Mouse (Mus musculus) lung, embryonic 16.5 days (tissue): ENCODE data around the gene Tmem72. TPM values are rescaled to one million over a fixed set of nuclear protein-coding genes. Genes with fewer than 3 reads are reported as not detected.

ENCODE experiments used
- ATAC-seq: fragments of 200-750 bp; cut with Nextera tagmentation; 2 replicates; pipeline ENCODE4 v1.8.0; 2017; ENCODE audit warnings: low read depth, mild to moderate bottlenecking, moderate library complexity
- H3K27ac ChIP-seq: fragments of 300-500 bp; sonication (generic); 2 replicates; pipeline ENCODE4 v1.5.1; 2014; ENCODE audit warnings: mild to moderate bottlenecking, control low read depth, low read length
- H3K27me3 ChIP-seq: fragments of 300-500 bp; sonication (generic); 2 replicates; pipeline ENCODE4 v1.6.1; 2014; ENCODE audit warnings: low read depth, low read length, mixed read lengths; ENCODE audit not compliant: control insufficient read depth, insufficient read depth
- H3K36me3 ChIP-seq: fragments of 300-500 bp; sonication (generic); 2 replicates; pipeline ENCODE4 v1.6.1; 2014; ENCODE audit warnings: low read length; ENCODE audit not compliant: control insufficient read depth, insufficient read depth
- H3K4me1 ChIP-seq: fragments of 300-500 bp; sonication (generic); replicated peaks from 2 replicates; pipeline ENCODE4 v1.6.1; 2014; ENCODE audit warnings: low read length, mixed read lengths; ENCODE audit not compliant: control insufficient read depth, insufficient read depth
- H3K4me2 ChIP-seq: fragments of 300-500 bp; sonication (generic); 2 replicates; pipeline ENCODE4 v1.6.1; 2014; ENCODE audit warnings: low read depth, low read length, control low read depth
- H3K4me3 ChIP-seq: fragments of 300-500 bp; sonication (generic); 2 replicates; pipeline ENCODE4 v1.5.1; 2014; ENCODE audit warnings: mild to moderate bottlenecking, low read length, control low read depth
- H3K9ac ChIP-seq: fragments of 300-500 bp; sonication (generic); 2 replicates; pipeline ENCODE4 v1.6.1; 2014; ENCODE audit warnings: low read length, control low read depth
- H3K9me3 ChIP-seq: fragments of 300-500 bp; sonication (generic); 2 replicates; pipeline ENCODE4 v1.6.1; 2016; ENCODE audit warnings: low read length; ENCODE audit not compliant: control insufficient read depth
- WGBS: fragments of 180-500 bp; shearing (Covaris S2); extraction: QIAGEN DNeasy Blood & Tissue Kit; methylation state at CpG from one replicate; pipeline ENCODE4 v1.1.7; 2014; 5-methylcytosine and 5-hydroxymethylcytosine counted together
- microRNA-seq: library from miRNA; unstranded; fragments of <30 nt; microRNA quantifications from one replicate; pipeline ENCODE4, GENCODE M21; 2016
- polyA plus RNA-seq: library from polyadenylated mRNA; unstranded; fragments of >200 nt; fragmentation: Nextera tagmentation; extraction: Ambion mirVana; gene quantifications from 2 replicates; pipeline ENCODE4 v1.2.1, GENCODE M21; 2015

Gene Tmem72
- polyA plus RNA-seq, 1 experiment from 2014 or later = 0.06 TPM

DNA sequence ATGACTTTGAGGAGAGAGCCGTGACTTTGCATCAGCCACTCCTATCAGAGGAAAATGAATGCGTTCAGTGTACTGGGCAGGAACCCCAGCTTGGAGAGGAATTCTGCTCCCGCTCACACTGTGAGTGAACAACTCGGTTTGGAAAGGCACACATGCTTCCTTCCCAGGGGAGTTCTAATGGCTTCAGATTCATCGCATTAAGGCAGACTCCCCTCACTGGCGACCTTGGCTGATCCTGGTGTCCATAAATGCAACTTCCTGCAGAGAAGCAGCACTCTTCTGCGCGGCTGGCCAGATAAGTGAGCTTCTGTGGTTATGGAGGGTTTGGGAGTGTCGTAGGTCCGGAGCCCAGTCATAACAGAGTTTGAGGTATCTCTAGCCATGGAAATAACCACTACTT, 86.9 kb downstream of the Tmem72 start:
- peaks cover under 1% of the 10 kb centered on the region; the same call in 1 of the 2 replicates for H3K4me1 ChIP-seq
- H3K36me3 ChIP-seq = peaks cover 7% of the 10 kb centered on the region; the same call in 1 of the 2 replicates
- H3K27me3 ChIP-seq = no peaks in the 10 kb centered on the region
- no peaks in the 10 kb centered on the region for H3K9me3 ChIP-seq
- H3K4me3 ChIP-seq = no peak overlapping the region
- no peak overlapping the region for H3K9ac ChIP-seq
- no peak overlapping the region for H3K27ac ChIP-seq
- ATAC-seq = no peak
- 87% methylated on average over 10 of the region's 10 CpGs for WGBS
- no peak overlapping the region for H3K4me2 ChIP-seq

Small RNA genes lying within 50 kb of the gene (microRNA-seq; reads per million reads assigned to microRNA genes)
- gene Mir7043 = not detected

Other genes with a start within 250 kb of the Tmem72 start
- gene Olfr211, start 227.8 kb downstream of the Tmem72 start, polyA plus RNA-seq = not detected in 2 replicates
- not detected in 2 replicates for gene Olfr212, start 210.4 kb downstream of the Tmem72 start, polyA plus RNA-seq
- not detected in 2 replicates for gene Olfr213, start 178.5 kb downstream of the Tmem72 start, polyA plus RNA-seq
- gene Gm5580, start 165.8 kb downstream of the Tmem72 start, polyA plus RNA-seq = 0.45 and 0.89 TPM in 2 replicates
- not detected in 2 replicates for gene Olfr214, start 162.7 kb downstream of the Tmem72 start, polyA plus RNA-seq
- gene Olfr215, start 132.7 kb downstream of the Tmem72 start, polyA plus RNA-seq = not detected in 2 replicates
- gene Zfp422, start 87.9 kb downstream of the Tmem72 start, polyA plus RNA-seq = 146 and 148 TPM in 2 replicates
- gene Depp1, start 66.3 kb downstream of the Tmem72 start, polyA plus RNA-seq = 45.0 and 61.1 TPM in 2 replicates
- gene Rassf4, start 43.0 kb downstream of the Tmem72 start, polyA plus RNA-seq = 6.8 and 7.2 TPM in 2 replicates